Mouse (Mus musculus) adipocyte (in vitro differentiated cells): ENCODE data around the gene Olfr10.

Source experiments
- DNase-seq: peaks from one replicate; pipeline ENCODE4 v3.0.0-alpha.2; 2016; ENCODE audit warnings: low spot score

The Olfr10 gene

DNA sequence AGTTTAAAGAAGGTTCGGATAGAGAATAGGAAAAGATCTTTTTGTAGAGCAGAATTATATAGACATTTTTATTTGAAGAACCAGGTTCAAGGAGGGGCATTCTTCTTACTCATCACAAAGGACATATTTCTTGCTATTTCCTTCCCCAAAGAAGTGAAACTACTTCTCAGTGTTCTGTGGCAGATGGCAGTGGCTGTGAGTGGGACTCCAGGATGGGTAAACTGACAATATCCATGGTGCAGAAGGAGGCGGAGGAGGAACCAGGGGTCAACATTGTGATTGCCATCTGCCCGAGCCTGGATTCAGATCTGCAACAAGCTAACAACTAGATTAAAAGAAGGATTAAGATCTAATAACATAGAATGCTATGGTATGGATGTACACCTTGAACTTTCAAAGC, 22.2 kb downstream of the Olfr10 start:
- DNase-seq, result no peak

DNA sequence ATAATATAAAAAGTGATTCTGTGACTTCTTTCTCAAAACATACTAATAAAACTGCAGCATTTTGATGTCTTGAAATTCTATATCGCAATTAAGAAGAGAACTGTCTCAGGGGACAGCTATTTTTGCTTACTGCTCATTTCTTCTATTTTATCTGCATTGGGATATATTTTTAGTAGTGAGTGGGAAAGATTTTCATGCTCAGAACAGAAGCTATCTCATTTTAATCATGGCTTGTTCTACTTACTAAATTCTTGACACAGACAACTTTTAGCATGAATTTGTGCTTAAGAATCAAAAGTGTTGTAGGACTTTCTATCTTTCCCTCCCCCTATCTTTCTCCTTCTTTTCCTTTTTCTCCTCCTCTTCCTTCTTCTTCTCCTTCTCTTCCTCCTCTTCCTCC, 25.1 kb downstream of the Olfr10 start:
- no peak for DNase-seq

DNA sequence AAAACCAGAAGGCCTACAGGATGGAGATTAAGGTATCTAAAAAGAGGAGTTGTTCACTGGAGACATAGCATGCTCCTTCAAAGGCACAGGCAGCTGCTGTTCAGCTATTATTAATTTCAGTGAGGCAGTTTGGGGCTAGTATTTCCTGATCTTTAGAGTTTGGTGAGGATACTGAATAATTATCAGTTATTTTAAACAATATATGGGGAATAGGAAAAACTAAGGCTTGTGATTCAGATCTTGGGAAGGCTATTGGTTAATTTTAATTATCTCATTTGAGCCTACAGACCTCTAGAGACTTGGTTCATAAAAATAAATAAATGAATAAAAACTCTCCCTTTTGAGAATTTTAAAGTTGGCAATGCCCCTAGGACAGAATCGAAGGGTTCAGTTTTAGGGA, 30.3 kb downstream of the Olfr10 start, which contains the start of gene Olfr1390:
Olfr1390 (plus strand) TSS at position 301 of the 400 bp plus-strand sequence.
- no peak for DNase-seq

DNA sequence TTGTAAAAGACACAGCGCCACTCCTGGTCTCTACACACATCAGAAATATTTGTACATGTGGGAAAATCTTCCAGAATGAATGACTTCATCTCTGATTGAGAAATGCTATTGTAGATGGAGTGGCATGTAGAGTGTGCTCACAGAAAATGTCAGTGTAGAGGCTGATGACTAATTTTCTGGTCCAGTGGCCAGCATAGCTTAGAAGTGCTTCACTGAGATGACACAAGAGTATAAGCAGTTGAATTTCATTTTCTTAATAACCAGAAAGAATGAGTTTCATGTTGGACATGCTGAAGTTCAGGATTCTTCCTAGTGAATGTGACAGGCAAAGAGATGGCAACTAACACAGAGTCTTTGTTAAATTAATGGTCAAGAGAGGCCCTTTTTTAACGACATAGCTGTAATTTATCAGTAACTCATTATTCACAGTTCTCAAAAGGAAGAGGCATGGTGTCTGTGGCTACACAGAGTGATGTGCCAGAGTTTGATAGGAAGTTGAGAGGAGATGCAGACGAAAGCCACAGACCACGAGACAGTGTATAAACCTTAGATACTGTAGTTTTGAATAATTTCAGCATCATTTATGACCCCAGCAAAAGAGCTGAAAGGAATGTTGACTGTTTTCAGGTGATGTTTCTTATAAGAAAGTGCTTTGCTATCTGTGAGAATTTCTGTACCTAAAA, 32.8 kb downstream of the Olfr10 start:
- no peak for DNase-seq
